In genomic region chr11:68083562-68083961, GRCm38 (mm10) we compare ENCODE assay signal across 20 mouse cellular contexts.
DNase-seq lines count a peak whose midpoint lies in the region; ATAC-seq and TF ChIP-seq lines count a peak whose summit lies in the region.
"Had no signal": no experiment of that assay in that cellular context is flagged by ENCODE, and none has a peak within 500 bp of the region (broad histone marks: within the 10 kb centered on the region; RNA-seq: fewer than 3 reads in every experiment).

No protein-coding gene starts in this region.

- H3K36me3 ChIP-seq in forebrain, postnatal 0 days (ENCODE audit: insufficient read depth) = no peaks in the 10 kb centered on the region
- H3K36me3 ChIP-seq in forebrain, embryonic 11.5 days (ENCODE audit: control insufficient read depth, insufficient read depth, low read length) = no peaks in the 10 kb centered on the region
- no peaks in the 10 kb centered on the region for H3K36me3 ChIP-seq in midbrain, embryonic 15.5 days (replicated peaks)
- H3K36me3 ChIP-seq in midbrain, embryonic 13.5 days = no peaks in the 10 kb centered on the region; the same call in 1 of the 2 replicates
- H3K36me3 ChIP-seq in myocyte (ENCODE audit: control insufficient read depth, insufficient read depth) = no peaks in the 10 kb centered on the region
- H3K36me3 ChIP-seq in kidney, adult 2 months (ENCODE audit: control insufficient read depth, insufficient read depth, low read length) = no peaks in the 10 kb centered on the region
- H3K36me3 ChIP-seq: forebrain, embryonic 12.5 days; heart, embryonic 15.5 days; limb, embryonic 10.5 days had no signal

- H3ac ChIP-seq in myocyte (ENCODE audit: control insufficient read depth, insufficient read length) = no peak overlapping the region

- WGBS in forebrain, postnatal 0 days = 82% methylated on average over 6 of the region's 6 CpGs
- 89% methylated on average over 6 of the region's 6 CpGs for WGBS in forebrain, embryonic 11.5 days
- 81% methylated on average over 6 of the region's 6 CpGs for WGBS in midbrain, embryonic 15.5 days
- WGBS in midbrain, embryonic 13.5 days = 91% methylated on average over 6 of the region's 6 CpGs
- 87% methylated on average over 6 of the region's 6 CpGs for WGBS in kidney, adult 2 months

- H3K4me2 ChIP-seq in forebrain, postnatal 0 days (ENCODE audit: low read depth) = no peak overlapping the region
- H3K4me2 ChIP-seq in forebrain, embryonic 11.5 days (ENCODE audit: low read depth, low read length, severe bottlenecking) = no peak overlapping the region
- H3K4me2 ChIP-seq in midbrain, embryonic 15.5 days = no peak overlapping the region
- H3K4me2 ChIP-seq in midbrain, embryonic 13.5 days (replicated peaks) = no peak overlapping the region
- peak overlapping the region; percentile 43 for H3K4me2 ChIP-seq in myocyte (ENCODE audit: low read depth)
- H3K4me2 ChIP-seq: forebrain, embryonic 12.5 days; heart, embryonic 15.5 days; liver, embryonic 11.5 days had no signal

- DNase-seq in forebrain, postnatal 0 days = peak; percentile 11
- DNase-seq in forebrain, embryonic 11.5 days (ENCODE audit: low spot score) = no peak
- peak; percentile 80 for DNase-seq in NIH3T3 (ENCODE audit: low read depth)
- DNase-seq in kidney, adult 2 months = no peak
- DNase-seq: adrenal gland, postnatal 10 days; cerebellum, postnatal 10 days; gastrocnemius, postnatal 14 days; heart, postnatal 4 days; lung, adult 2 months; lung, postnatal 36 days; right cerebral cortex, adult 18-20 months had no signal

- H3K9ac ChIP-seq in forebrain, postnatal 0 days = no peak overlapping the region
- no peak overlapping the region for H3K9ac ChIP-seq in forebrain, embryonic 11.5 days (ENCODE audit: low read length)
- no peak overlapping the region for H3K9ac ChIP-seq in midbrain, embryonic 15.5 days
- H3K9ac ChIP-seq in midbrain, embryonic 13.5 days (replicated peaks) = no peak overlapping the region
- H3K9ac ChIP-seq: forebrain, embryonic 12.5 days; heart, embryonic 15.5 days had no signal

- H3K27me3 ChIP-seq in forebrain, postnatal 0 days (ENCODE audit: insufficient read depth, low read length) = no peaks in the 10 kb centered on the region
- no peaks in the 10 kb centered on the region for H3K27me3 ChIP-seq in forebrain, embryonic 11.5 days (ENCODE audit: control insufficient read depth, insufficient read depth, low read length)
- H3K27me3 ChIP-seq in midbrain, embryonic 15.5 days (replicated peaks) = no peaks in the 10 kb centered on the region
- no peaks in the 10 kb centered on the region for H3K27me3 ChIP-seq in midbrain, embryonic 13.5 days
- H3K27me3 ChIP-seq in myocyte (ENCODE audit: control insufficient read depth, insufficient read depth, insufficient read length) = no peaks in the 10 kb centered on the region
- H3K27me3 ChIP-seq in kidney, adult 2 months (replicated peaks; ENCODE audit: control insufficient read depth, insufficient read depth, low read length) = no peaks in the 10 kb centered on the region
- H3K27me3 ChIP-seq: forebrain, embryonic 12.5 days; heart, embryonic 15.5 days had no signal

- H3K27ac ChIP-seq in forebrain, postnatal 0 days (ENCODE audit: low read depth, low read length) = no peak overlapping the region
- H3K27ac ChIP-seq in forebrain, embryonic 11.5 days (ENCODE audit: low read depth, low read length) = no peak overlapping the region
- H3K27ac ChIP-seq in midbrain, embryonic 15.5 days = peak overlapping the region; percentile 36; the same call in 1 of the 2 replicates
- no peak overlapping the region for H3K27ac ChIP-seq in midbrain, embryonic 13.5 days
- no peak overlapping the region for H3K27ac ChIP-seq in kidney, adult 2 months (ENCODE audit: insufficient read depth, low read depth, low read length)
- H3K27ac ChIP-seq: forebrain, embryonic 12.5 days; heart, embryonic 15.5 days; limb, embryonic 10.5 days; stomach, postnatal 0 days had no signal

- no peaks in the 10 kb centered on the region for H3K4me1 ChIP-seq in forebrain, postnatal 0 days (ENCODE audit: insufficient read depth)
- no peaks in the 10 kb centered on the region for H3K4me1 ChIP-seq in forebrain, embryonic 11.5 days (replicated peaks; ENCODE audit: control insufficient read depth, insufficient read depth, low read length)
- no peaks in the 10 kb centered on the region for H3K4me1 ChIP-seq in midbrain, embryonic 15.5 days
- no peaks in the 10 kb centered on the region for H3K4me1 ChIP-seq in midbrain, embryonic 13.5 days (replicated peaks)
- H3K4me1 ChIP-seq in kidney, adult 2 months (ENCODE audit: control insufficient read depth, insufficient read depth, low read length) = no peaks in the 10 kb centered on the region
- H3K4me1 ChIP-seq: forebrain, embryonic 12.5 days had no signal

- no peak for TF ChIP-seq CTCF in forebrain, postnatal 0 days (IDR thresholded peaks at IDR 0.05; ENCODE audit: low read depth)
- no peak for TF ChIP-seq CTCF in kidney, adult 2 months (conservative IDR thresholded peaks at IDR 0.05; ENCODE audit: insufficient read depth, insufficient read length, low read depth, low read length)

- ATAC-seq in forebrain, postnatal 0 days = no peak
- no peak for ATAC-seq in forebrain, embryonic 11.5 days (replicated peaks; ENCODE audit: low FRiP score)
- ATAC-seq in midbrain, embryonic 15.5 days (replicated peaks) = no peak
- no peak for ATAC-seq in midbrain, embryonic 13.5 days
- ATAC-seq: intestine, embryonic 16.5 days had no signal

- H3K79me2 ChIP-seq in myocyte (ENCODE audit: control insufficient read depth, insufficient read depth) = no peaks in the 10 kb centered on the region

- no peak for TF ChIP-seq POLR2A in myocyte (IDR thresholded peaks at IDR 0.05; ENCODE audit: insufficient read length, low read depth)
- TF ChIP-seq POLR2A in kidney, adult 2 months (IDR thresholded peaks at IDR 0.05; ENCODE audit: low read depth, low read length) = no peak

- no peak overlapping the region for H3K4me3 ChIP-seq in forebrain, postnatal 0 days (ENCODE audit: low read depth, low read length)
- no peak overlapping the region for H3K4me3 ChIP-seq in forebrain, embryonic 11.5 days (ENCODE audit: low read depth, low read length)
- H3K4me3 ChIP-seq in midbrain, embryonic 15.5 days = no peak overlapping the region
- H3K4me3 ChIP-seq in midbrain, embryonic 13.5 days (replicated peaks) = no peak overlapping the region
- H3K4me3 ChIP-seq in myocyte = no peak overlapping the region
- H3K4me3 ChIP-seq in kidney, adult 2 months (ENCODE audit: insufficient read depth, low read depth, low read length) = no peak overlapping the region
- H3K4me3 ChIP-seq: forebrain, embryonic 12.5 days; heart, embryonic 15.5 days; limb, embryonic 10.5 days had no signal

- H3K9me3 ChIP-seq in forebrain, postnatal 0 days (ENCODE audit: low read length) = no peaks in the 10 kb centered on the region
- no peaks in the 10 kb centered on the region; the same call in 1 of the 2 replicates for H3K9me3 ChIP-seq in forebrain, embryonic 11.5 days (ENCODE audit: control insufficient read depth, low read length)
- no peaks in the 10 kb centered on the region for H3K9me3 ChIP-seq in midbrain, embryonic 15.5 days
- 0 out of 2 replicates have a peak, but pooled peaks cover 3% of the 10 kb centered on the region for H3K9me3 ChIP-seq in midbrain, embryonic 13.5 days
- H3K9me3 ChIP-seq: heart, embryonic 15.5 days; limb, embryonic 10.5 days had no signal

TF ChIP-seq in myocyte, 11 proteins besides CTCF, POLR2A, EP300 and RAD21:
- no peak for TF ChIP-seq CEBPB (IDR thresholded peaks at IDR 0.05; ENCODE audit: insufficient read depth, poor library complexity, severe bottlenecking)
- TF ChIP-seq POLR2AphosphoS2 (IDR thresholded peaks at IDR 0.05; ENCODE audit: insufficient read length, low read depth) = no peak
- no peak for TF ChIP-seq SRF (IDR thresholded peaks at IDR 0.05; ENCODE audit: control insufficient read depth, insufficient read length, low read depth)
- no peak for TF ChIP-seq E2F4 (IDR thresholded peaks at IDR 0.05; ENCODE audit: insufficient read depth)
- TF ChIP-seq MAX (IDR thresholded peaks at IDR 0.05; ENCODE audit: low read depth) = no peak
- no peak for TF ChIP-seq USF1 (IDR thresholded peaks at IDR 0.05; ENCODE audit: low read depth)
- no peak for TF ChIP-seq TCF12 (IDR thresholded peaks at IDR 0.05; ENCODE audit: insufficient read depth, poor library complexity, severe bottlenecking)
- TF ChIP-seq MYOD1 (IDR thresholded peaks at IDR 0.05; ENCODE audit: control insufficient read depth in 1 of 3, insufficient read length in 2 of 3, low read depth in 2 of 3) = no peak
- no peak for TF ChIP-seq MYOG (IDR thresholded peaks at IDR 0.05; ENCODE audit: control insufficient read depth in 1 of 3, insufficient read depth in 1 of 3, insufficient read length in 2 of 3, low read depth in 2 of 3)
- no peak for TF ChIP-seq TCF3 (IDR thresholded peaks at IDR 0.05; ENCODE audit: insufficient read length, low read depth)
- TF ChIP-seq REST (IDR thresholded peaks at IDR 0.05; ENCODE audit: insufficient read depth, insufficient read length) = no peak
TF ChIP-seq in myocyte: peak in this region for 0.

Comparison
In these comparisons a context has a peak if more than half of its experiments do, and no peak if none do; other contexts are left out.
1. DNase-seq: peak in forebrain, postnatal 0 days (single experiment) and NIH3T3 (single experiment); none in forebrain, embryonic 11.5 days (single experiment) and kidney, adult 2 months (single experiment).